Mouse (Mus musculus): ENCODE data around the gene Myo10. TPM values are rescaled to one million over a fixed set of nuclear protein-coding genes. Genes with fewer than 3 reads are reported as not detected.
A peak's percentile ranks its signal among the peaks of the same experiment; 100 is the strongest.

Gene Myo10
- total and polyA plus RNA-seq, 2 experiments from 2014 or later = 29.2 to 30.0 TPM

- WGBS = 82% methylated on average over 11 of the region's 11 CpGs
- Histone ChIP-seq H3K27ac (no peak overlapping the region), H3K9ac (replicated peaks; ENCODE audit: low read length) (no peak overlapping the region), H3K27me3 (ENCODE audit: insufficient read depth, low read length) (no peaks in the 10 kb centered on the region), H3K4me3 (ENCODE audit: low read length) (no peak overlapping the region), H3K36me3 (ENCODE audit: insufficient read depth, low read length) (no peaks in the 10 kb centered on the region), H3K4me2 (ENCODE audit: low read depth, low read length) (no peak overlapping the region), H3K9me3 (ENCODE audit: low read length) (no peaks in the 10 kb centered on the region), H3K4me1 (ENCODE audit: insufficient read depth, low read length) (no peaks in the 10 kb centered on the region)
- ATAC-seq = no peak
- no peak for DNase-seq (ENCODE audit: low spot score)
- no peak for TF ChIP-seq CTCF (IDR thresholded peaks at IDR 0.05; ENCODE audit: low read depth)
Measured at GRCm38 (mm10) chr15:25632902-25633301, 10.6 kb downstream of the Myo10 start.

- peak; percentile 33; the same call in 1 of the 2 replicates for ATAC-seq
- no peaks in the 10 kb centered on the region for H3K36me3 ChIP-seq (ENCODE audit: insufficient read depth, low read length)
- H3K27me3 ChIP-seq (ENCODE audit: insufficient read depth, low read length) = no peaks in the 10 kb centered on the region
- H3K27ac ChIP-seq = no peak overlapping the region
- 77% methylated on average over 13 of the region's 13 CpGs for WGBS
- H3K9ac ChIP-seq (replicated peaks; ENCODE audit: low read length) = no peak overlapping the region
- no peak for TF ChIP-seq CTCF (IDR thresholded peaks at IDR 0.05; ENCODE audit: low read depth)
- H3K9me3 ChIP-seq (ENCODE audit: low read length) = no peaks in the 10 kb centered on the region
- no peak overlapping the region for H3K4me2 ChIP-seq (ENCODE audit: low read depth, low read length)
- no peak overlapping the region for H3K4me3 ChIP-seq (ENCODE audit: low read length)
- H3K4me1 ChIP-seq (ENCODE audit: insufficient read depth, low read length) = no peaks in the 10 kb centered on the region
- peak; percentile 52 for DNase-seq (ENCODE audit: low spot score)
Measured at GRCm38 (mm10) chr15:25633674-25634340, 11.5 kb downstream of the Myo10 start.

GRCm38 (mm10) chr15:25637727-25638126 is 15.4 kb downstream of the Myo10 start:
- TF ChIP-seq CTCF (IDR thresholded peaks at IDR 0.05; ENCODE audit: low read depth) = no peak
- H3K9ac ChIP-seq (replicated peaks; ENCODE audit: low read length) = no peak overlapping the region
- H3K9me3 ChIP-seq (ENCODE audit: low read length) = no peaks in the 10 kb centered on the region
- H3K27ac ChIP-seq = no peak overlapping the region
- H3K4me3 ChIP-seq (ENCODE audit: low read length) = no peak overlapping the region
- H3K27me3 ChIP-seq (ENCODE audit: insufficient read depth, low read length) = no peaks in the 10 kb centered on the region
- ATAC-seq = no peak
- peaks cover 3% of the 10 kb centered on the region; the same call in 1 of the 2 replicates for H3K4me1 ChIP-seq (ENCODE audit: insufficient read depth, low read length)
- no peak for DNase-seq (ENCODE audit: low spot score)
- H3K36me3 ChIP-seq (ENCODE audit: insufficient read depth, low read length) = no peaks in the 10 kb centered on the region
- H3K4me2 ChIP-seq (ENCODE audit: low read depth, low read length) = no peak overlapping the region
- 84% methylated on average over 9 of the region's 9 CpGs for WGBS

- Histone ChIP-seq H3K9me3 (ENCODE audit: low read length) (no peaks in the 10 kb centered on the region), H3K36me3 (ENCODE audit: insufficient read depth, low read length) (no peaks in the 10 kb centered on the region), H3K9ac (replicated peaks; ENCODE audit: low read length) (no peak overlapping the region), H3K27me3 (ENCODE audit: insufficient read depth, low read length) (no peaks in the 10 kb centered on the region), H3K4me1 (ENCODE audit: insufficient read depth, low read length) (peaks cover 3% of the 10 kb centered on the region; the same call in 1 of the 2 replicates), H3K4me3 (ENCODE audit: low read length) (no peak overlapping the region), H3K27ac (no peak overlapping the region), H3K4me2 (ENCODE audit: low read depth, low read length) (no peak overlapping the region)
- WGBS = 79% methylated on average over 5 of the region's 5 CpGs
- no peak for TF ChIP-seq CTCF (IDR thresholded peaks at IDR 0.05; ENCODE audit: low read depth)
- DNase-seq (ENCODE audit: low spot score) (no peak), ATAC-seq (no peak)
Measured at GRCm38 (mm10) chr15:25639217-25639616, 16.9 kb downstream of the Myo10 start.

- no peak for ATAC-seq
- WGBS = 73% methylated on average over 12 of the region's 12 CpGs
Measured at GRCm38 (mm10) chr15:25640840-25641752, 18.8 kb downstream of the Myo10 start.

GRCm38 (mm10) chr15:25642214-25643058 is 20.1 kb downstream of the Myo10 start:
- Histone ChIP-seq H3K4me3 (ENCODE audit: low read length) (no peak overlapping the region), H3K4me2 (ENCODE audit: low read depth, low read length) (no peak overlapping the region), H3K27ac (no peak overlapping the region), H3K36me3 (ENCODE audit: insufficient read depth, low read length) (no peaks in the 10 kb centered on the region), H3K9ac (replicated peaks; ENCODE audit: low read length) (no peak overlapping the region), H3K27me3 (ENCODE audit: insufficient read depth, low read length) (no peaks in the 10 kb centered on the region), H3K4me1 (ENCODE audit: insufficient read depth, low read length) (peaks cover 3% of the 10 kb centered on the region; the same call in 1 of the 2 replicates), H3K9me3 (ENCODE audit: low read length) (no peaks in the 10 kb centered on the region)
- ATAC-seq (peak; percentile 60; the same call in 1 of the 2 replicates), DNase-seq (ENCODE audit: low spot score) (no peak)
- TF ChIP-seq CTCF (IDR thresholded peaks at IDR 0.05; ENCODE audit: low read depth) = no peak
- WGBS = 40% methylated on average over 9 of the region's 9 CpGs

More at GRCm38 (mm10) chr15:25640840-25641752, 18.8 kb downstream of the Myo10 start:
- H3K27ac ChIP-seq = no peak overlapping the region
- TF ChIP-seq CTCF (IDR thresholded peaks at IDR 0.05; ENCODE audit: low read depth) = no peak
- no peak overlapping the region for H3K4me3 ChIP-seq (ENCODE audit: low read length)
- H3K9ac ChIP-seq (replicated peaks; ENCODE audit: low read length) = no peak overlapping the region
- no peak overlapping the region for H3K4me2 ChIP-seq (ENCODE audit: low read depth, low read length)
- peaks cover 3% of the 10 kb centered on the region; the same call in 1 of the 2 replicates for H3K4me1 ChIP-seq (ENCODE audit: insufficient read depth, low read length)
- H3K27me3 ChIP-seq (ENCODE audit: insufficient read depth, low read length) = no peaks in the 10 kb centered on the region
- H3K36me3 ChIP-seq (ENCODE audit: insufficient read depth, low read length) = no peaks in the 10 kb centered on the region
- H3K9me3 ChIP-seq (ENCODE audit: low read length) = no peaks in the 10 kb centered on the region
- DNase-seq (ENCODE audit: low spot score) = no peak

Measured in hindbrain, postnatal 0 days (tissue).